Comparison of ENCODE assay signal across 36 mouse cellular contexts in genomic region chr2:133536812-133537211, GRCm38 (mm10). TPM values are rescaled to one million over a fixed set of nuclear protein-coding genes. Genes with fewer than 3 reads are reported as not detected.
"Had no signal": no experiment of that assay in that cellular context is flagged by ENCODE, and none has a peak within 500 bp of the region (broad histone marks: within the 10 kb centered on the region; RNA-seq: fewer than 3 reads in every experiment).

No protein-coding gene starts in this region.

- H3K36me3 ChIP-seq: heart, embryonic 10.5 days; heart, embryonic 12.5 days; heart, embryonic 13.5 days; heart, embryonic 15.5 days; hindbrain, embryonic 10.5 days; hindbrain, embryonic 12.5 days; hindbrain, embryonic 13.5 days; hindbrain, embryonic 15.5 days; intestine, embryonic 15.5 days; kidney, embryonic 15.5 days had no signal

- H3K27me3 ChIP-seq: heart, embryonic 13.5 days; heart, embryonic 15.5 days; hindbrain, embryonic 12.5 days; hindbrain, embryonic 13.5 days; hindbrain, embryonic 15.5 days; intestine, embryonic 15.5 days; kidney, embryonic 15.5 days had no signal

- H3K9ac ChIP-seq: heart, embryonic 12.5 days; heart, embryonic 13.5 days; heart, embryonic 15.5 days; hindbrain, embryonic 12.5 days; hindbrain, embryonic 13.5 days; hindbrain, embryonic 14.5 days; hindbrain, embryonic 15.5 days; intestine, embryonic 15.5 days; kidney, embryonic 15.5 days had no signal

- H3K4me1 ChIP-seq: heart, embryonic 10.5 days; heart, embryonic 15.5 days; hindbrain, embryonic 10.5 days; hindbrain, embryonic 12.5 days; hindbrain, embryonic 13.5 days; hindbrain, embryonic 15.5 days; intestine, embryonic 15.5 days; kidney, embryonic 15.5 days had no signal

- DNase-seq: heart, adult 18-20 months; heart, adult 2 months; heart, postnatal 10 days; heart, postnatal 14 days; heart, postnatal 36 days; heart, postnatal 4 days; kidney, adult 11 months; kidney, adult 18-20 months; kidney, adult 2 months; kidney, adult 8-10 months; kidney, adult 9 months; kidney, postnatal 10 days; kidney, postnatal 14 days; kidney, postnatal 25 days; kidney, postnatal 36 days; kidney, postnatal 4 days; layer of hippocampus, adult 9-11 months had no signal

- ATAC-seq: hindbrain, embryonic 16.5 days; hindbrain, postnatal 0 days; inflammation-experienced regulatory T-cells, adult 6 months; intestine, embryonic 15.5 days; intestine, embryonic 16.5 days; intestine, postnatal 0 days had no signal

- H3K9me3 ChIP-seq: heart, embryonic 10.5 days; heart, embryonic 12.5 days; heart, embryonic 13.5 days; heart, embryonic 15.5 days; hindbrain, embryonic 10.5 days; hindbrain, embryonic 12.5 days; hindbrain, embryonic 13.5 days; hindbrain, embryonic 15.5 days; intestine, embryonic 15.5 days; kidney, embryonic 15.5 days had no signal

- H3K4me3 ChIP-seq: heart, adult 2 months; heart, embryonic 10.5 days; heart, embryonic 12.5 days; heart, embryonic 13.5 days; heart, embryonic 15.5 days; hindbrain, embryonic 10.5 days; hindbrain, embryonic 12.5 days; hindbrain, embryonic 13.5 days; hindbrain, embryonic 15.5 days; intestine, embryonic 15.5 days; kidney, embryonic 15.5 days; layer of hippocampus, adult 2 months had no signal

- H3K4me2 ChIP-seq: heart, embryonic 11.5 days; heart, embryonic 12.5 days; heart, embryonic 13.5 days; heart, embryonic 15.5 days; hindbrain, embryonic 12.5 days; hindbrain, embryonic 13.5 days; hindbrain, embryonic 14.5 days; hindbrain, embryonic 15.5 days; intestine, embryonic 15.5 days; kidney, embryonic 15.5 days had no signal

- H3K27ac ChIP-seq: heart, adult 2 months; heart, embryonic 10.5 days; heart, embryonic 13.5 days; heart, embryonic 15.5 days; hindbrain, embryonic 10.5 days; hindbrain, embryonic 12.5 days; hindbrain, embryonic 13.5 days; hindbrain, embryonic 14.5 days; hindbrain, embryonic 15.5 days; hindbrain, postnatal 0 days; intestine, embryonic 15.5 days; kidney, embryonic 15.5 days; kidney, postnatal 0 days; layer of hippocampus, adult 2 months had no signal

RNA-seq across cellular contexts. Expression of gene Bmp2, which starts 15.1 kb away (rescaled TPM):
- polyA plus RNA-seq: inflammation-experienced regulatory T-cells, adult 6 months had no signal
